Mouse (Mus musculus) liver, embryonic 14.5 days (tissue): Measurements from ENCODE around the gene Znhit1. TPM values are rescaled to one million over a fixed set of nuclear protein-coding genes. Genes with fewer than 3 reads are reported as not detected.

Experiments used
- ATAC-seq: fragments of 200-750 bp; cut with Nextera tagmentation; 2 replicates; pipeline ENCODE4 v1.8.0; 2017; ENCODE audit warnings: moderate number of reproducible peaks, mild to moderate bottlenecking, moderate library complexity; ENCODE audit not compliant: insufficient read depth
- DNase-seq, 3 experiments: peaks; one replicate each; pipeline ENCODE4 v3.0.0-alpha.2; 2012 to 2013; ENCODE audit warnings: low read depth in 3 of 3, low spot score in 3 of 3
- H3K27ac ChIP-seq: fragments of 300-500 bp; sonication (generic); 2 replicates; pipeline ENCODE4 v1.5.1; 2014; ENCODE audit warnings: moderate library complexity, mild to moderate bottlenecking, control low read depth, inconsistent platforms
- H3K27me3 ChIP-seq: fragments of 300-500 bp; sonication (generic); 2 replicates; pipeline ENCODE4 v1.6.1; 2014; ENCODE audit warnings: mild to moderate bottlenecking, low read length, moderate library complexity; ENCODE audit not compliant: control insufficient read depth, insufficient read depth
- H3K36me3 ChIP-seq: fragments of 300-500 bp; sonication (generic); replicated peaks from 2 replicates; pipeline ENCODE4 v1.6.1; 2014; ENCODE audit warnings: low read depth; ENCODE audit not compliant: control insufficient read depth, insufficient read depth
- H3K4me1 ChIP-seq, 2 experiments: fragments of 200-500 bp in 1 of 2; fragments of 300-500 bp in 1 of 2; sonication (generic) in 1 of 2; replicated peaks; 2 replicates each; pipeline ENCODE4 v1.6.1; 2012 to 2014; ENCODE audit warnings: antibody characterized with exemption in 1 of 2, inconsistent platforms in 1 of 2, low read length in 1 of 2; ENCODE audit not compliant: control insufficient read depth in 2 of 2, insufficient read depth in 2 of 2
- H3K4me2 ChIP-seq: fragments of 300-500 bp; sonication (generic); 2 replicates; pipeline ENCODE4 v1.6.1; 2014; ENCODE audit warnings: low read depth, mild to moderate bottlenecking, control low read depth, moderate library complexity
- H3K4me3 ChIP-seq, 2 experiments: fragments of 200-500 bp in 1 of 2; fragments of 300-500 bp in 1 of 2; sonication (generic) in 1 of 2; 2 replicates each; pipeline ENCODE4 v1.5.1; 2012 to 2014; ENCODE audit warnings: low read depth in 2 of 2, low read length in 2 of 2, mild to moderate bottlenecking in 2 of 2, control low read depth in 1 of 2, inconsistent platforms in 1 of 2, moderate library complexity in 1 of 2; ENCODE audit not compliant: insufficient read depth in 1 of 2
- H3K9ac ChIP-seq: fragments of 300-500 bp; sonication (generic); replicated peaks from 2 replicates; pipeline ENCODE4 v1.6.1; 2014; ENCODE audit warnings: mild to moderate bottlenecking, control low read depth, moderate library complexity
- H3K9me3 ChIP-seq: fragments of 300-500 bp; sonication (generic); 2 replicates; pipeline ENCODE4 v1.6.1; 2016; ENCODE audit warnings: low read length, mixed read lengths; ENCODE audit not compliant: control insufficient read depth
- CTCF ChIP-seq: IDR thresholded peaks from 2 replicates; pipeline ENCODE4 v1.5.1; 2016; ENCODE audit warnings: antibody characterized with exemption, low read depth, control low read depth
- EP300 ChIP-seq: IDR thresholded peaks from 2 replicates; pipeline ENCODE4 v1.6.1; 2016; ENCODE audit warnings: antibody characterized with exemption, low read depth
- WGBS: fragments of 180-500 bp; shearing (Covaris S2); extraction: QIAGEN DNeasy Blood & Tissue Kit; methylation state at CpG from one replicate; pipeline ENCODE4 v1.1.7; 2014; ENCODE audit not compliant: insufficient replicate concordance; 5-methylcytosine and 5-hydroxymethylcytosine counted together
- polyA plus RNA-seq, 2 experiments: library from polyadenylated mRNA; depleted of rRNA in 1 of 2; stranded (reverse) in 1 of 2; unstranded in 1 of 2; fragments of >200 nt; fragmentation: Nextera tagmentation in 1 of 2; extraction: Ambion mirVana in 1 of 2; gene quantifications; 2 replicates each; pipeline versions ENCODE4 v1.2.1 to v1.2.3; 2012 to 2014

Znhit1 gene
- polyA plus RNA-seq, 2 experiments = 29.3 to 46.2 TPM

DNA sequence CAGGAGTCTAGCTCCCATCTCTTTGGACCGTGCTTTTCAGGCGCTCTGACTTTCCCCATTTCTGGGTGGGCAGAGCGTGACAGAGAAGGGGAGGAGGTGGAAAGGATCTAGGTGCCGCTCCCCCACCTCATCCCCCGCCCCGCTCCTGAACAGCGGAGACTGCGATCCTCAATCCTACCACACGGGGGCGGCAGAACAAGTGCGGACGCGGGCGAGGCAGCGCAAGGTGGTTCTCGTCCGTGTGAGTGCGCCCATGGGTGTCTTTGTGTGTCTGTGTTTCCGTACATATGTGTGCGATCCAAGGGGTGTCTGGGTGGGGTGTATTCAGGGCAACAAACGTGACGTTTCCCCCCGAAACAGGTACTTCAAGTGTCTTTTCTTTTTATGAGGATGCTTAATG is 37.3 kb upstream of the Znhit1 start:
- H3K4me2 ChIP-seq = no peak overlapping the region
- under 1% methylated on average over 23 of the region's 23 CpGs for WGBS
- no peak overlapping the region for H3K9ac ChIP-seq
- H3K27ac ChIP-seq = no peak overlapping the region
- peaks cover 62% of the 10 kb centered on the region for H3K27me3 ChIP-seq
- no peaks in the 10 kb centered on the region for H3K9me3 ChIP-seq
- peak; percentile 99 for TF ChIP-seq CTCF
- no peak for TF ChIP-seq EP300
- ATAC-seq = peak; percentile 36; the same call in 1 of the 2 replicates
- H3K4me3 ChIP-seq = no peak overlapping the region
- H3K36me3 ChIP-seq = no peaks in the 10 kb centered on the region
- no peaks in the 10 kb centered on the region; a peak in 1 of 4 replicates for H3K4me1 ChIP-seq
- peak in 1 of 3 experiments; percentile 42 for DNase-seq

DNA sequence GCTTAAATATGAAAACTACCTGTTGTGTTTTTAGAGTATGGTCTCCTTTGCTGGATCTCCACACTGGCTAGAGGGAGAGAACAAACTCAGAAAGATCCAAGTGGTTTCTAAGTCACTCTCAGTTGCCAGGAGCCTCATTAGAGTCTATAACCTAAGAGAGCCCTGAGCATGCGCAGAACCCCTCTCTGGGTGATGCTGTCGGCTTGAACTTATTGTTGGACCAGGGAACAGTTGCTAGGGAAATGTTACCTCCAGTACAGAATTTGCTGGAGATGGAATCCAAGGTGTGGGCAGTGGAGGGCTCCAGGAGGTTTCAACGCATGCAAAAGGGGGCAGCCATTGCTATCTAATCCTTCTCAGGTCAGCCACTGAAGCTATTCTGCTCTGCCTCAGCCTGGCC is 36.5 kb upstream of the Znhit1 start:
- Histone ChIP-seq H3K36me3 (no peaks in the 10 kb centered on the region), H3K4me1 (no peaks in the 10 kb centered on the region), H3K27ac (no peak overlapping the region), H3K27me3 (peaks cover 53% of the 10 kb centered on the region), H3K9ac (no peak overlapping the region), H3K4me3 (no peak overlapping the region), H3K9me3 (no peaks in the 10 kb centered on the region), H3K4me2 (no peak overlapping the region)
- TF ChIP-seq EP300 (no peak), CTCF (no peak)
- ATAC-seq (no peak), DNase-seq (no peak)
- 37% methylated on average over 3 of the region's 3 CpGs for WGBS

DNA sequence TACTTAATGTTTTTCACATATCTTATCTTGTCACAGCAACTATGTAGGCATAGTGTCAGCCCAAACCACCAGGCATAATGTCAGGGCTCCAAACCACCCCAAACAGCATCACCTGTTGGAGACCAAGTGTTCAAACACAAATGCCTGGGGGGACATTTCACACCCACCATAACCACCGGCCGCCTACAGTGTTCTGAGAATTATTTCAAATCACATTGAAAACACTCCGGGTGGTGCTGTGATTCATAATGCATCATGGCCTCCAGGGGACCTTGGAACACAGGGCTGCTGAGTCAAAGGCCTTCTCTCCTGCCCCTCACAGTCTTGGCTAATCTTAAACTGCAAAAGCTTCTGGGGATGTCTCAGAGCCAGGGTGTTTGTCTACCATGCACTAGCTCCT is 28.1 kb upstream of the Znhit1 start:
- TF ChIP-seq EP300 (no peak), CTCF (no peak)
- 81% methylated on average over 3 of the region's 3 CpGs for WGBS
- Histone ChIP-seq H3K4me3 (no peak overlapping the region), H3K9me3 (no peaks in the 10 kb centered on the region), H3K4me1 (no peaks in the 10 kb centered on the region), H3K27me3 (no peaks in the 10 kb centered on the region), H3K27ac (no peak overlapping the region), H3K4me2 (no peak overlapping the region), H3K36me3 (no peaks in the 10 kb centered on the region), H3K9ac (no peak overlapping the region)
- no peak for DNase-seq
- no peak for ATAC-seq

DNA sequence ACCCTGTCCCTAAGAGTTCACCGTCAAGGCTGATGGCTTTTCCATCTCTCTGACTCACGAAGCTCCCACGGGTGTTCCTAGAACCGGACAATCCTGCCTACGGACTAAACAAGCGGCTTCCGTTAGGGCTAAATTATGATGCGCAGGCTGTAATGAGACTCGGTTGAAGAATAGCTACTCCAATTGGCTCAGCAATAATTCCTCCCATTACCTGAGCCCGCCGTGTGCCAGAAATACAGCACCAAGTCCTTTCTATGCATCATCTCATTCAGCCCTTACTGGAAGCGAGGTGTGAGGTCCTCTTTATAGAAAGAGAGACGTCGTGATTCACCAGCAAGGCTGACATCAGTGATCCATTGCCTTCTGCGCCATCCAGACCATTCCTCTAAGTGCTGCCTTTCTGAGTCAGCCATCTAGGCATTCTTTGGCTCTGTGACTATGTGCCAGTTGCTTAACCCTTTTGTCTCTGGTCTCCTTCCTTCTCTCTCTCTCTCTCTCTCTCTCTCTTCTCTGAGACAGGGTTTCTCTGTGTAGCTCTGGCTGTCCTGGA is 24.7 kb upstream of the Znhit1 start:
- Histone ChIP-seq H3K27me3 (no peaks in the 10 kb centered on the region), H3K27ac (no peak overlapping the region), H3K9me3 (no peaks in the 10 kb centered on the region), H3K4me3 (no peak overlapping the region), H3K9ac (no peak overlapping the region), H3K36me3 (no peaks in the 10 kb centered on the region), H3K4me1 (no peaks in the 10 kb centered on the region), H3K4me2 (no peak overlapping the region)
- DNase-seq = no peak
- TF ChIP-seq EP300 = no peak
- TF ChIP-seq CTCF = no peak
- ATAC-seq = no peak
- WGBS = 65% methylated on average over 15 of the region's 15 CpGs

DNA sequence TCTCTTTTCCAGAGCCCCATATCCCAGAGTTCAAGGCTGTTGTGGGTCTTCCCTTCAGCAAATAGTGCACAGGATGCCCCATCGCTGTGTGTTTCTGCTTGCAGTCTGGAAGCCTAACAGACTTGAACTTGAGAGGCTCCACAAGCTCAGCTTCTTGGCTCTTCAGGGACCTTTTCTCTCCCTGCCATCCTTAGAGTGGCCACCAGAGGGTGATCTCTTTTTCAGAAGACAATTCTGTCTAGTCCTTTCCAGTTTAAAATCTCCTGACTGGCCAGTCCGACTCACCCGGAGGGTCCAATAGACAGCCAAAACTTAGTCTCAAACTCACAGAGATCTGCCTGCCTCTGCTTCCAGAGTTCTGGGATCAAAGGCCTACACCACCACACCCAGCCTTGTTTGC is 22.2 kb upstream of the Znhit1 start:
- DNase-seq (no peak), ATAC-seq (no peak)
- Histone ChIP-seq H3K4me3 (no peak overlapping the region), H3K4me1 (no peaks in the 10 kb centered on the region), H3K9me3 (no peaks in the 10 kb centered on the region), H3K4me2 (no peak overlapping the region), H3K27me3 (no peaks in the 10 kb centered on the region), H3K27ac (no peak overlapping the region), H3K9ac (no peak overlapping the region), H3K36me3 (no peaks in the 10 kb centered on the region)
- 7% methylated on average over 3 of the region's 3 CpGs for WGBS
- TF ChIP-seq CTCF (peak; percentile 66), EP300 (no peak)

DNA sequence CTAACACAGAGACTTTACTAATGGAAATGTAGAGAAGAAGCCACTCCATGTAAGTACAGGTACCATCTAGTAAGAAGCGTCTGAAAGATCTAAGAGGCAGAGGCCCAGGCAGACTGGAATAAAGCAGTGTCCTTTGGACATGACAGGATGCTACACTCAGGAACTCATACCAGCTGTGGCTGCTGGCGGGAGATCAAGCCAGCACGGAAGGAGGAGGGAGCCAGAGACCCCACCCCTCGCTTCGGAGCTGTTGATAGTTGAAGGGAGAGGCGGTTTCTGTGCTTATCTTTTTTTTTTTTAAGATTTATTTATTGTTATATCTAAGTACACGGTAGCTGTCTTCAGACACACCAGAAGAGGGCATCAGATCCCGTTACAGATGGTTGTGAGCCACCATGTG is 19.5 kb upstream of the Znhit1 start:
- DNase-seq (no peak), ATAC-seq (no peak)
- Histone ChIP-seq H3K9ac (no peak overlapping the region), H3K9me3 (no peaks in the 10 kb centered on the region), H3K4me2 (no peak overlapping the region), H3K4me1 (no peaks in the 10 kb centered on the region), H3K27me3 (no peaks in the 10 kb centered on the region), H3K36me3 (no peaks in the 10 kb centered on the region), H3K27ac (no peak overlapping the region), H3K4me3 (no peak overlapping the region)
- TF ChIP-seq EP300 (no peak), CTCF (no peak)
- 33% methylated on average over 8 of the region's 8 CpGs for WGBS
